Mouse (Mus musculus) frontal cortex, postnatal 36 days (tissue): ENCODE data around the gene Adsl.
"Not testable (repeated sequence)": the region's sequence is repeated elsewhere in the genome, so short reads cannot be mapped to it uniquely, and the experiment has no call there.

Experiments
- DNase-seq, 2 experiments: peaks; one replicate each; pipeline ENCODE4 v3.0.0; 2022; ENCODE audit warnings: low spot score in 2 of 2

The Adsl gene

DNA sequence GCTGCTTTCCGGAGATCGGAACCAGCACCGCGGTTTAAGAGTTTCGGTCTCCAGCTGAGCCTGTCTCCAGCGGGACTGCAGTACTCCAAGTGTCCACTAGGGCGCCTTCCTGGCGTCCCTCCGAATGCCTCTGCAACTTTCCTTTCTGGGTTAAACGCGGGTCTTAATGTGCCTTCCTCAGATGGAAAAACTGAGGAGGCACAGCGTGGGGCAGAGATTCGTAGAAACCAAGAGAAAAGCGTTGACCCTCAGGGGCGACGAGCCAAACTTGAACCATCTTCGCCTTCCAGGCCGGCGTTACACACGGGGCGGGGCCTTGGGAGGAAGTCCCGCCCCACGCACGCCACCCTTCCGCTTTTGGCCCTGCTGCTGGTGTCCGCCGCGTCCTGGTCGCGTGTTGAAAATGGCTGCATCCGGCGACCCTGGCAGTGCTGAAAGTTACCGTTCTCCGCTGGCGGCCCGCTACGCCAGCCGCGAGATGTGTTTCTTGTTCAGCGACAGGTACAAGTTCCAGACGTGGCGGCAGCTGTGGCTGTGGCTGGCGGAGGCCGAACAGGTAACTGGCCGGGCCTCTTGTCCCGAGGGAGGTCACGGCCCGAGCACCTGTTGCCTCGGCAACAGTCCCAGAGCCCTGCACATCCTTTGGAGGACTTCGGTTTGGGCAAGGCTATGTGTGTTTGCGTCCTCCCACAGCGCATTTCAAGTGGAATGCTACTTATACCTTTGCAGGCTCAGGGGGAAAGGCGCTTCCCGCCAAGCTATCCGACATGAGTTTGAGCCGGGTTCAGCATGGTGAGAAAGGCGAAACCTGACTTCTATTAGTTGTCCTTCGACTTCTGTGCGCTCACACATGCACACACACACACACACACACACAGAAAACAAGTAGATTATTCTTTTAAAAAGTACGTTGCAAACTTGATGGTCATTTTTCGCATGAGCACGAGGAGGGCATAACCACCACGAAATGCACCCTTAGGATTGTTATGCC, at the start of gene Adsl:
Gene Adsl (plus strand): TSS at position 346 of the 991 bp plus-strand sequence.
- peak; percentile 84 to 86 for DNase-seq

DNA sequence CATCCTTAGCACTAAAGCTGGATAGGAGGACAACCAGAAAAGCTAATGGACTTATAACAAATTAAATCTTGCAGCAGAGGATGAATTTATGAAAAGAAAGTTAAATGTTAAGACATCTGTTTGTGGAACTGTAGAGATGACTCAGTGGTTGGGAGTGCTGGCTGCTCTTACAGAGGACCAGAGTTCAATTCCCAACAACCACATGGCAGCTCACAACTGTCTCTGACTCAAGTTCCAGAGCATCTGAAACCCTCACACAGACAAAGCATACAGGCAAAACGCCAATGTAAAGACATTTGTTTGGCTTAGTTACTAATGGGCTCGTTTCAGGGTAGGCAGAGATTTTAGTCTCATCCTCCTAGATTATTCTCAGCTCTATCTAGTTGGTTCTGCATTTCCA, 48.5 kb upstream of the Adsl start:
- DNase-seq = no peak

DNA sequence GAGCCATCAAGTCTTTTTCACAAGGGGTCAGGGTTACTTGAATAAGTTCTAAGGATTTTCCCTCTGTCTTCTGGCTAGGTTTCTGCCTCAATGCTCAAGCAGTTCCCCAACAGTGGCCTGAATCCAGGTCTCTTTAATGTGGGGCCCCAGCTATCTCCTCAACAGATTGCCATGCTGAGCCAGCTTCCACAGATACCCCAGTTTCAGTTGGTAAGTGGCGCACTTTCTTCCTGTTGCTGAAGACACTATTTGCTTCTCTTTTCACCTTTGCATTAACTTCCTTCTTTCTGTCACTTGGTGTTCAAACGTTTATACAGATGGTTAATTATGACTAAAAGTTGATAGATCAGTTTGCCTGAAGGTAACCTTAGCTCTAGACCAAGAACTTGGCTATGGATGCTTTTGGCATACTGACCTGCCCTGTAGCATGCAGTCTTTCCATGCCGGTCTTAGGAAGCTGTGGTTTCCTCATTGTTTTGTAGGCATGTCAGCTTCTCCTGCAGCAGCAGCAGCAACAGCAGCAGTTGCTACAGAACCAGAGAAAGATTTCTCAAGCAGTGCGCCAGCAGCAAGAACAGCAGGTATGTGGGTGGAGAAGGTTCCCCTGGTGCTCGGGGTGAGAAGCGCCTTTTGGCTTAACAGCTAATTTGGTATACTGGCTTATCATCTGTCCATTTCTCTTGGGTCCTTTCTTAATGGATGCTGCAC, 46.3 kb upstream of the Adsl start:
- peak; percentile 39 to 62 for DNase-seq

DNA sequence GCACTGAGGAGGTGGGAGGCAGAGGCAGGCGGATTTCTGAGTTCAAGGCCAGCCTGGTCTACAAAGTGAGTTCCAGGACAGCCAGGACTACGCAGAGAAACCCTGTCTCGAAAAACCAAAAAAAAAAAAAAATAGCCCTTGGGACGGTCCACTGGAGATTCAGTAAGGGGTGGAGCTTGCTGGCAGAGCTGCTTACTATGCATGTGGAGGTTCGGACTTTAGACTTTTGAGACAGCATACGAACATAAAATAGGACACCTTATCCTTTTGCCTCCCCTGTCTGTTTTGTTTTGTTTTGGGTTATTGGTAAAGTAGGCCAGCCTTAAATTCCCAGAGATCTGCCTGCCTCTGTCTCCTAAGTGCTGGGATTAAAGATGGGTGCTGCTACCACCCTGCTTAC, 43.5 kb upstream of the Adsl start:
- DNase-seq = not testable (repeated sequence)

DNA sequence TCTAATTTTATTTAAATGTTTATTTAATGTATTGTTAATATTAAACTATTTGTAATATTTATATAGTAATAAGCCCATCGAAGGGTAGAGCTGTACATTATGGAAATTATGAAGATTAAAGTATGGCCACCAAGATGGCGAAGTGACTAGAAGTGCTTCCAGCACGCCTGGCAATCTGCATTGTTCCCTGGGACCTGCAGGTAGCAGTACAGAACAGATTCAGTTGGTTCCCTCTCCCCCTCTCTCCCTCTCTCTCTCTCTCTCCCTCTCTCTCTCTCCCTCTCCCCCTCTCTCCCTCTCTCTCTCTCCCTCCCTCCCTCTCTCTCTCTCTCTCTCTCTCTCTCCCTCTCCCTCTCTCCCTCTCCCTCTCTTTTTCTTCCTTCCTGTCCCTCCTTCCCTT, 38.1 kb upstream of the Adsl start:
- DNase-seq = no peak

DNA sequence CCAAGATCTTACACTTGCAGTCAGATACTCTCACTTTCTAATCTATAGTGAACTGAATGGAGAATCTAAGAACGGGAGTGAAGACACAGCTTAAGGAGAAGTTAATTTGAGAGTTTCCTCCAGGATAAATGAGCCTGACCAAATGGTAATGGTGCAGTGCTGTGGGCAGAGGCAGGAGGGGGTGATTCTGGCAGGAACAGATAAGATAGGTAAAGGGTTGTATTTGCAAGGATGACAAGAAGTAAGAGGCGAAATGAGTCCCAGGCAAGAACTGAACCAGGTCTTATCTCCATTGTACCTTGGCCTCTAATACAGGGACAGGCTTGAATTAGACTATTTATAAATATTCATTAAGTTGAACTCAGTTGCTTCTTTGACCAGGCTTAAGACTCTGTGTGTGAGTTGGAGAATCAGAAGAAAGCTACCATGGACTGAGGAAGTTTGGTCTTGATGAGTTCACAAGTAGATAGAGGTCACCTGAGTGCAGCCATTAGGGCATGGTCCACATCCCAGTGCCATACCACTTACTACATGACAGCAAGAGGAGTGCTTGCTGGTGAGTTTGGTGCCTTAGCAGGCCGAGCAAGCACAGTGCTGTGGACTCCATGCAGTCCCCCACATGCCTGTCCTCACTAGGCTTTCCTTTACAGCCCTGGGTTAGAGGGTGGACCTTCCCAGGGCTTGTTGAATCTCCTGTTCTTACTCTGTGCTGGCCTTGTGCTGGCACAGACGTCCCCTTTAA, 37.3 kb upstream of the Adsl start:
- no peak for DNase-seq

DNA sequence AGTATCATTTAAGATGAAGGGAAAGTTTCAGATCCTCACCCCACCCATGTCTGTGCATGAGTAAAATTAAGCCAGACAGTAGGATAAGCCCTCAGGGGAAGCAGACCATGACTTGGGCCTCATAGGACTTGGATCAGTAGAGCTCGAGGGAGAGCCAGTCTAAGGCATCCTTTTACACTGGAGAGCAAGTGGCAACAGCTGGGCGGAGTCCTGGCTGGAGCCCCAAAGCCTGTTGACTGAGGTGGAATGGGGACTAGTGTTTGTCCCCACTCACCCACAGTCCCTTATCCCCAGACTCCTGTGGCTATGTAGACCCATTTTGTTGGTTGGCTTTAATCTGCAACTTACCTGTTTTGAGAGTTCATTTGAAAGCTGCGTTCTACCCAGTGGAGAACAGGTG, 36.1 kb upstream of the Adsl start:
- no peak for DNase-seq

DNA sequence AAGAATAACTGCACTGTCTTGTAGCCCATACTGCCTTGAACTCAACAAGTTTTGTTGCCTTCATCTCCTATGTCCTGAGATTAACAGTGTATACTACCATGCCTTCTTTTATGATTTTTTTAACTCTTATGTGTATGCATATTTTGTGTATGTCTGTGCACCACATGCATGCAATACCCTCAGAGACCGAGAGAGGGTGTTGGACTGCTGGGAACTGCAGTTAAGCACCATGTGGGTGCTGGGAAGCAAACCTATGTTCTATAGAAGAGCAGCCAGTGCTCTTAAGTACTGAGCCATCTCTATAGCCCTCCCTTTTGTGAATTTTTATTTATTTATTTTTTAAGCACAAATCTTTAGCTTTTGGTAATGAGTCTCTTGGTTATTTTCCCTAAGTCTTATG, 34.5 kb upstream of the Adsl start:
- no peak for DNase-seq

DNA sequence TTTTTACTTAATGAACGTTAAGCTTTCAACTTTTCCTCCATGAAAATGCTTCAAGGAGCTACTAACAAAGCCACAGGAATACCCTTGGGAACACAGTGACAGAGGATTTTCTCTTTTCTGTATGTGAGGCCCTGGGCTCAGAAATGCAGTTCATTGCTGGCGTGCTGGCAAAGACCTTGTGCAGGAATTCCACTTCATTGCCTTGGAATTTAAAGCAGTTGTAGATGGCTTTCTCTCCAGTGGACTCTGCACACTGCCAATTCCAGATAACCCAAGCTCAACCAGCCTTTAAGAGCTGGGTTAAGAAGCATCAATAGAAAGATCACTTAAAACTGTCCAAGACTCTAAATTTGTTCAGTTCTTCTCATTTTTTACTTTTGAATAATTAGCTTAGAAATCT, 32.4 kb upstream of the Adsl start:
- DNase-seq = no peak

DNA sequence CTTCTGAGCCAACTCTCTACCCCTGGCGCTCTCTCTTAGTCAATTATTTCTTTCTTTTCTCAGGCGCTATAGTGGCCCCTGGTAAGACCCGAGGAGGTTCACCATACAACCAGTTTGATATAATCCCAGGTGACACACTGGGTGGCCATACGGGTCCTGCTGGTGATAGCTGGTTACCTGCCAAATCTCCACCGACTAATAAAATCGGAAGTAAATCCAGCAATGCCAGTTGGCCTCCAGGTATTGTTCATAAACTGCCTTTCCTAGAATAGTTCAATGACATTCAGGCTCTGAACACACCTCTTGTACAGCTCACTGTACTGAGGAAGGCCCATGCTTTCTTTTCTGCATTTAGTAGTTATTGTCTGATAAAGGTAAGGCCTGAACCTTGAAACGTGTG, 31.7 kb upstream of the Adsl start:
- DNase-seq = no peak

DNA sequence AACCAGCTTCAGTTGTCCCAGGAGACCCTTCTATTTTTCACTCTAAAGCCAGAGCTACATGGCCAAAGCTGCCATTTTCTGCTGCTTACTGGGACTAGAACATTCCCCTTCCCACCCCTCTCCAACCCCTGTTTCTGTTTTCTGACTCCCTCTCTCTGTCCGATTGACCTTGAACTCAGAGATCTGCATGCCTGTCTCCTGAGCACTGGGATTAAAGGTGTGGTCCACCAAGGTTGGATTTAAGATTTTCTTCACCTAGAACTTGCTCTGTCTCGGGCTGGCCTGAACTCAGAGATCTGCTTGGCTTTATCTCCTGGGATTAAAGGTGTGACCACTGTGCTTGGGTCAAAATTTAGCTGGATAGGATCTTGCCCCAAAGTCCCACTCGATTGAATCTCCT, 27.9 kb upstream of the Adsl start:
- DNase-seq = no peak

DNA sequence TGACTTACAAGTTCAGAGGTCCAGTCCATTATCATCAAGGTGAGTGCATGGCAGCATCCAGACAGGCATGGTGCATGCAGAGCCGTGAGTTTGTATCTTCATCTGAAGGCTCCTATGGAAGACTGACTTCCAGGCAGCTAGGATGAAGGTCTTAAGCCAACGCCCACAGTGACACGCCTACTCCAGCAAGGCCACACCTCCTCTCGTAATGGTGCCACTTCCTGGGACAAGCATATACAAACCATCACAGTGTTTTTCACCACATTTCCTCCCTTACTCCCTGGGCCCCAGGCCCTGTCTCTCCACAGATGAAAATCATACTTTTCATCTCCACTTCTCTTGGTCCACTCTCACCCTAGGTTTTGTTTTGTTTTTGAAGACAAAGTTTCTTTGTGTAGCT, 26.5 kb upstream of the Adsl start:
- DNase-seq = no peak

DNA sequence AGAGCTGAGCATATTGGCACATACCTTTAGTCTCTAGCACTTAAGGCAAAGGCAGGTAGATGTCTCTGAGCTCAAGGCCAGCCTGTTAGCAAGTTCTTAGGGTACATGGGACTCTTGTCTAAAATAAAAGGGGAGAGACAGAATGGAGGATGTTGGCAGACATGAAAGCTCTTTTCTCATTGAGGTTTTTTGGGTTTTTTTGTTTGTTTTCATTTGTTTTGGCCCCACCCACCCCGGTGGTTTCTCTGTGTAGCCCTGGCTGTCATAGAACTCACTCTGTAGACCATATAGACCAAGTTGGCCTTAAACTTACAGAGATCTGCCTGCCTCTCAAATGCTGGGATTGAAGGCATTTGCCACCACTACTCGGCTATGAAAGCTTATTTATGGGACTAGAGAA, 24.1 kb upstream of the Adsl start:
- no peak for DNase-seq

DNA sequence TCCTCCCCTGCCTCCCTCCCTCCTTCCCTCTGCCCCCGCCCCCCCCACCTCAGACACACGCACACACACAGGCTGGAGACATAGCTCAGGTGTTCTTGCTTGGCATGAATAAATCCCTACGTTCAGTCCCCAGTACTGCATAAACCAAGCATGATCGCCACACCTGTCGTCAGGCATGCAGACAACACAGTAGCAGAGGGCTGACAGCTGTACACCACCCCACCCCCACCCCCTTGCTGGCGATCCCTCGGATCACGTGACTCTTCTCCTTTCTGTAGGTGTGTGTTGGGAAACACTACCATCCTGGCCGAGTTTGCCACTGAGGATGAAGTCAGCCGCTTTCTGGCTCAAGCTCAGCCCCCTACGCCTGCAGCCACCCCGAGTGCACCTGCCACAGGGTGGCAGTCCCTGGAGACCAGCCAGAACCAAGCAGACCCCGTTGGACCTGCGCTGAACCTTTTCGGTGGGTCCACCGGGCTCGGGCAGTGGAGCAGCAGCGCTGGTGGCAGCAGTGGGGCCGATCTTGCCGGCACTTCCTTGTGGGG, 19.4 kb upstream of the Adsl start:
- no peak for DNase-seq

DNA sequence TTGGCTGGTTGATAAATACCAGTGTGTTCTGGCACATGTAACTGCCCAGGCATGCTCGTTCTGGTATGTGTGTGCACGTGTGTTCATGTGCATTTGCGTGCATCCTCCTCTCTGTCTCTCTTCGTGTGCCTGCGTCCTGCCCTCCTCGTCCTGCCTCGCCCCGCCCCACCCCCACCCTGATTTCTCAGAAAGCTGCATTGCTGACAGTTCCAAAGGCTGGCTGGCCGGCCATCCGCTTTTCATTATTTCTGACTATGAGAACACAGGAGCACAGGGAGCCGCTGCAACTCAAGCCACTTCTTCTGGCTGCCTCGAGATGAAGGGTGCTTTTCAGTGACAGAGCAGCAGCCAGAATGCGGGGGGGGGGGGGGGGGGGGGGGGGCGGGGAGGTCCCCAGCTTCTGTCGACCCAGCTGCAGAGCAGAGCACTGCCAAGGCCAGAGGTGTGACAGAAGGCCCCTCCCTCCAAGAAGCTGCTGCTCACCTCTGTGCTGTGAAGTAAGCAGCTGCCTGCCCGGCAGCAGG, 18.2 kb upstream of the Adsl start:
- no peak for DNase-seq

DNA sequence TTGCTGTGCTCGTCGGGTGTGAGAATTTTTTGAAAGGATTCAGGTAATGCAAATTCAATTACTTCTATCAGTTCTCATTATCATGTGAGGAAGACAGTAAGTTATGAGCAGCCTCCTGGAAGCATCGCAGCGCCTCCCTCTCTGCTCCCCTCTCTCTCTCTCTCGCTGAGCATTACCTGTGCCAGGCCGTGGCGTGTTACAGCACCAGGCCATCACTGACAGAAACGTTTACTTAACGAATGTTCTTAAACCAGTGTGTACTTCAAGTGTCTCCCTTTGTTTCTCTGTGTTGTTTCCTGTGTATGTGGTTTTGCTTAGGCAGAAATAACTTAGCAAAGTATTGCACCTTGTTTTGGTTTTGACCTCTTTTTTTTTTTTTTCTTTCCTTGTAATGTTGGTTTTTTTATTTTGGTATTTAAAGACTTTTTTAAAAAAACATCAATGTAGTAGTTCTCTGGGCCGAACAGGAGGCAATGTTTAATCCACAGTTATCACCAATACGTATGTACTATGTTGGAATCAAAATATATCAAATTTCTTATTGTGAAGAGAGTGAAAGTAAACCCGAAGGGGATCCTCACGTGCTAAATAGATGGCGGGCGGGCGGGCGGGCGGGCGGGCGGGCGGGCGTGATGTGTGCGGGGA, 17.5 kb upstream of the Adsl start:
- not testable (repeated sequence) for DNase-seq

DNA sequence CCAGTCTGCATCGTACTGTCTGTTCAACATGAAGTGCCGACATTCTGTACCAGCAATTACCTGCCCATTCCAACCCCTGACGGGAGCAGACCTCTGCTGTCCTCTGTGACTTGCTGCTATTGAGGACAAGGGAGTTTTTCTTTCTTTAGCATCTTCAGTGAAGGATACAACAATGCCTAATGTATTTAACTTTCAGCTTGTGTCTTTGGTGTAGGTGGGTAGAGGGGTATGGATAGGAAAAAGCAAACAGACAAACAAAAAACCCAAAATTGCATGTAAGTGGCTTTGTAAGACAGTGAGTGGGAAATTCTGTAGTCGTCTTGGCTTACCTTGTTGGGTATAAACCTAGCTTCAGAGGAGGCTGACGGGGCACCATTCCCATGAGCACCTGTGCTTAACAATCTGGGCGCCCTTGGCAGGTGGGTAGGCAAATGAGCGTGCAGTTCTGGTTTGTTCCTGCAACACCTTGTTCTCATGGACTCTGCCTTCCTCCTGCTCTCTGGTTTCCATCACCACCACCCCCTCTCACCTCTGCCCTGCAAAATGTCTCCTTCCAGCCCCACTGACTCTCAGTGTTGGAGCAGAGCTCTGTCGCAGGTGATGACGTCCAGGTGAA, 16.8 kb upstream of the Adsl start:
- no peak for DNase-seq

DNA sequence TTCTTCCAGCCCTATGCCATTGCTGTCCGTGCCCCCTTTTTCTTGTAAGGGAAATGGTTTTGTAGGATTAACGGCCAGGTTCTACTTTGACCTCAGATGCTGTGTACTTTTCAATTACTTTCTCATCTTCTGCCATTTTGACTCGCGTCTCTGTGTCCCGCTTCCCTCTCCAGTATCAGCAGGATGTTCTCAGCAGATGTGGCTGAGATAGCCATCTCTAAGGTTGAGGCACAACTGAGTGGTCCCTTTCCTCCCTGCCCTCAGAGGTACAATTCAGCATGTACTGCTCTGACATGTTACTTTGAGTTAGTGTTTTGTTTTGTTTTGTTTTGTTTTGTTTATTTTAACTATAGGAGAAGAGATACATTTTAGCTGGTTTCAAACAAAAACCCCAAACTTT, 13.4 kb upstream of the Adsl start:
- no peak for DNase-seq

DNA sequence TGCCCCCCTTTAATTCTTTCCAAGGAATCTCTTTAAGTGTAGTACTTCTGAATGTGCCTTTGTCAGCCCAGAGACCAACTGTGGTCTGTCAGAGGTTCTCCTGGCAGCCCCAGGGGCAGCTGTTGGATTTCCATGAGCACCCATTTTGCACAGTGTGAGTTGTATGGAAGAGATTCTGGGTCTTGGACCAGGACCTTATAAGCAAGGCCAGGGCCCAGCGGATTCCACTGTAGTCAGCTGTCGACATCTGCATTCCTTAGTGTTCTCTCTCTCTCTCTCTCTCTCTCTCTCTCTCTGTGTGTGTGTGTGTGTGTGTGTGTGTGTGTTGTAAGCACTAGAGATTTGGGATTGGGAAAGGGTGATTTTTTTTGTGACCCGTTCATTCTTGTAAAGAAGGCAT, 11.6 kb upstream of the Adsl start:
- no peak for DNase-seq

DNA sequence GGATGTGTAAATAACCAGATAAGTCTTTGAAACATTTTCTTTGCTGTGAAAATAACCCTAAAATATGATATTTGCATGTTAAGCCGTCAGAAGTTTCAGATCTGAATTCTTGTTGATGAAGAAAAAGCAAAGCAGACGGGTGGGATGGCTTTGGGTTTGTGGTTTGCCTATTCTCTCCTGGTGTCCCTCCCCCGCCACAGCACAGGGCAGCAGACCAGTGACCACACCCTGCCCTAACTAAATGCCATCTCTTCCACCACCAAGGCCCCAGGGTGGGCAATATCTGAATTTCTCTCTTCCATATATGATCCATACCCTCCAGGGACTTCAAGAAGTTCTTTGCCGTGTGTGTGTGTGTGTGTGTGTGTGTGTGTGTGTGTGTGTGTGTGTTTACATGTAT, 9.7 kb upstream of the Adsl start:
- DNase-seq = no peak

DNA sequence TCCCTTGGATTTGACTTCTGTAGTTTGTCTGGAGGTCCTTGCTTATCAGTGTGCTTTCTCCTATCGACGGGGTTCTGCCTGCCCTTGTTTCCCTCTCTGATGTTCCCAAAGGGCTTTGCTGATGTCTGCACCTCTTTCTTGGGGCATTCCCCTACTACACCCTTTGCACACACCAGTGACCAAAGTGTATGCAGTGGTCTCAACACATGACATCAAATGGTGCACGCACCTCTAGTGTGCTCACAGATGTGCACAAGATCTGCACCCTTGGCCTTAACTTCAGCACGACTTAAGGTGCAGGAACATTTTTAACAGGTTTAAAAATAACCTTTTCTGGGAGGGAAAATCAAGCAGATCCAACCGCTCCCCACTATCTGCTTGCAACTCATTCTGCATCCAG, 8.9 kb upstream of the Adsl start:
- no peak for DNase-seq
